Mouse (Mus musculus) spleen, adult 18-20 months (tissue): ENCODE data around the gene Pls3.
"Not testable (repeated sequence)": the region's sequence is repeated elsewhere in the genome, so short reads cannot be mapped to it uniquely, and the experiment has no call there.

Experiments
- DNase-seq, 2 experiments: peaks; one replicate each; pipeline ENCODE4 v3.0.0; 2022; ENCODE audit warnings: mixed read lengths in 2 of 2

Gene Pls3

GRCm38 (mm10) chrX:75764794-75765328 lies 110.1 kb downstream of the Pls3 start:
- no peak for DNase-seq

GRCm38 (mm10) chrX:75764135-75764793 lies 110.7 kb downstream of the Pls3 start:
- peak in 1 of 2 experiments; percentile 16 for DNase-seq

GRCm38 (mm10) chrX:75759461-75759860 lies 115.5 kb downstream of the Pls3 start:
- not testable (repeated sequence) for DNase-seq

- peak in 1 of 2 experiments; percentile 66 for DNase-seq
Measured at GRCm38 (mm10) chrX:75759036-75759435, 115.9 kb downstream of the Pls3 start.

GRCm38 (mm10) chrX:75757966-75758365 lies 117.0 kb downstream of the Pls3 start:
- peak in 1 of 2 experiments; percentile 64 for DNase-seq

- DNase-seq: not testable (repeated sequence)
Measured at GRCm38 (mm10) chrX:75754531-75754930, 120.5 kb downstream of the Pls3 start.

GRCm38 (mm10) chrX:75750126-75750725 lies 124.8 kb downstream of the Pls3 start:
- peak in 1 of 2 experiments; percentile 44 for DNase-seq

- DNase-seq: peak in 1 of 2 experiments; percentile 68
Measured at GRCm38 (mm10) chrX:75749312-75749711, 125.7 kb downstream of the Pls3 start.

- DNase-seq: peak in 1 of 2 experiments; percentile 71
Measured at GRCm38 (mm10) chrX:75744466-75744865, 130.5 kb downstream of the Pls3 start.

GRCm38 (mm10) chrX:75739464-75739863 lies 135.5 kb downstream of the Pls3 start:
- not testable (repeated sequence) for DNase-seq
